Mouse (Mus musculus): ENCODE data around the gene Lrrk1.

DNA sequence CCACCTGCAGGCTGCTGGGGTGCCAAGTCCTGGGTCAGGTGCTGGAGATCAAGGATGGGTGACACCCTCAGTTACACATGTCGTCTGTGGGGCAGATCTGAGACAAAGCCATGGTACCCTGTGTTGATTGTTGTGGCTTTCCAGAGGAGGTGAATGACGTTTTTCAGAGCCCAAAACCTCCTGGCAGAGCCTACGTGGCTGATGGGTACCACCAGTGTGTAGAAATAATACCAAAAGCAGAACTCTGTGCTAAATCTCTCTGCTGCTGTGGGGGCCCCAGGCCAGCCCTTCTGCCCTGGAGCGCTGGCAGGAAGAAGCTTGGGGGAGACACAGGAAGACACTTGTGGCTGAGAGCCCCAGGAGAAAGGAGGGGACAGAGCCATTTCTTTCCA, 157.9 kb downstream of the Lrrk1 start:
- TF ChIP-seq CTCF (IDR thresholded peaks at IDR 0.05; ENCODE audit: borderline replicate concordance, insufficient read depth, low read length) = no peak
- TF ChIP-seq POLR2A (IDR thresholded peaks at IDR 0.05; ENCODE audit: low read depth, low read length) = no peak
